13 mouse cellular contexts compared by ENCODE assay signal in genomic region chr7:98157636-98158332, GRCm38 (mm10). TPM values are rescaled to one million over a fixed set of nuclear protein-coding genes. Genes with fewer than 3 reads are reported as not detected.
A peak's percentile ranks its signal among the peaks of the same experiment; 100 is the strongest.
DNase-seq lines count a peak whose midpoint lies in the region; ATAC-seq and TF ChIP-seq lines count a peak whose summit lies in the region.
"Had no signal": no experiment of that assay in that cellular context is flagged by ENCODE, and none has a peak within 500 bp of the region (broad histone marks: within the 10 kb centered on the region; RNA-seq: fewer than 3 reads in every experiment).

No protein-coding gene starts in this region.

- intact Hi-C loops in left cerebral cortex, postnatal 14 days (cut with DNase I): loop anchor here (5.0 to 10.0 kb wide), 2 partner anchors 185 to 277 kb away; no protein-coding TSS in a partner anchor

- H3K4me1 ChIP-seq in heart, embryonic 10.5 days: peaks cover 83% of the 10 kb centered on the region
- H3K4me1 ChIP-seq in lung, embryonic 14.5 days (ENCODE audit: insufficient read depth): peaks cover 38% of the 10 kb centered on the region
- peaks cover 35% of the 10 kb centered on the region for H3K4me1 ChIP-seq in liver, postnatal 0 days (ENCODE audit: insufficient read depth)

- TF ChIP-seq EP300 in liver, postnatal 0 days (IDR thresholded peaks at IDR 0.05; ENCODE audit: low read depth): no peak

- no peaks in the 10 kb centered on the region for H3K27me3 ChIP-seq in heart, embryonic 10.5 days (ENCODE audit: insufficient read depth, poor library complexity, severe bottlenecking)
- no peaks in the 10 kb centered on the region for H3K27me3 ChIP-seq in lung, embryonic 14.5 days (ENCODE audit: insufficient read depth, low read length)
- H3K27me3 ChIP-seq in liver, postnatal 0 days (ENCODE audit: insufficient read depth, low read length): no peaks in the 10 kb centered on the region
- H3K27me3 ChIP-seq: midbrain, embryonic 12.5 days had no signal

- ATAC-seq in lung, embryonic 14.5 days (ENCODE audit: insufficient read depth): no peak
- no peak for ATAC-seq in liver, postnatal 0 days

- TF ChIP-seq CTCF in lung, embryonic 14.5 days (IDR thresholded peaks at IDR 0.05; ENCODE audit: low read depth): no peak
- no peak for TF ChIP-seq CTCF in liver, postnatal 0 days (IDR thresholded peaks at IDR 0.05; ENCODE audit: low read depth)

- peak overlapping the region; percentile 38; the same call in 1 of the 2 replicates for H3K27ac ChIP-seq in heart, embryonic 10.5 days
- H3K27ac ChIP-seq in lung, embryonic 14.5 days (ENCODE audit: low read depth): peak overlapping the region; percentile 16; the same call in 1 of the 2 replicates
- H3K27ac ChIP-seq in liver, postnatal 0 days (ENCODE audit: low read depth): no peak overlapping the region; the same call in 1 of the 2 replicates
- H3K27ac ChIP-seq: midbrain, embryonic 12.5 days had no signal

- H3K4me2 ChIP-seq in lung, embryonic 14.5 days: peak overlapping the region; percentile 23; the same call in 1 of the 2 replicates
- peak overlapping the region; percentile 38 for H3K4me2 ChIP-seq in liver, postnatal 0 days (ENCODE audit: low read depth, low read length)
- H3K4me2 ChIP-seq: heart, embryonic 11.5 days; midbrain, embryonic 12.5 days had no signal

- WGBS in heart, embryonic 10.5 days: 46% methylated on average over 5 of the region's 5 CpGs
- WGBS in lung, embryonic 14.5 days: 55% methylated on average over 5 of the region's 5 CpGs
- WGBS in liver, postnatal 0 days (ENCODE audit: insufficient replicate concordance): 50% methylated on average over 5 of the region's 5 CpGs

- H3K9me3 ChIP-seq in heart, embryonic 10.5 days: no peaks in the 10 kb centered on the region
- H3K9me3 ChIP-seq in lung, embryonic 14.5 days (ENCODE audit: low read depth, low read length): no peaks in the 10 kb centered on the region
- no peaks in the 10 kb centered on the region for H3K9me3 ChIP-seq in liver, postnatal 0 days (ENCODE audit: low read length)
- H3K9me3 ChIP-seq: midbrain, embryonic 12.5 days had no signal

- H3K36me3 ChIP-seq in heart, embryonic 10.5 days: no peaks in the 10 kb centered on the region
- H3K36me3 ChIP-seq in lung, embryonic 14.5 days (ENCODE audit: insufficient read depth): no peaks in the 10 kb centered on the region
- H3K36me3 ChIP-seq in liver, postnatal 0 days (replicated peaks; ENCODE audit: insufficient read depth, low read length): no peaks in the 10 kb centered on the region
- H3K36me3 ChIP-seq: midbrain, embryonic 12.5 days had no signal

- H3K9ac ChIP-seq in lung, embryonic 14.5 days: no peak overlapping the region
- no peak overlapping the region for H3K9ac ChIP-seq in liver, postnatal 0 days (replicated peaks)
- H3K9ac ChIP-seq: midbrain, embryonic 12.5 days had no signal

- H3K4me3 ChIP-seq in heart, embryonic 10.5 days: no peak overlapping the region
- H3K4me3 ChIP-seq in lung, embryonic 14.5 days (ENCODE audit: low read depth, low read length): no peak overlapping the region
- H3K4me3 ChIP-seq in liver, postnatal 0 days (ENCODE audit: low read depth, low read length): peak overlapping the region; percentile 17
- H3K4me3 ChIP-seq: midbrain, embryonic 12.5 days had no signal

- DNase-seq in heart, embryonic 10.5 days (ENCODE audit: low spot score): no peak
- DNase-seq in heart, adult 9 months (ENCODE audit: low spot score in 2 of 2): no peak
- DNase-seq in lung, embryonic 14.5 days: no peak
- DNase-seq in lung, postnatal 14 days: no peak
- DNase-seq in R1 (ENCODE audit: low read depth, low spot score): peak; percentile 81
- no peak for DNase-seq in liver, postnatal 0 days
- DNase-seq in thymus, postnatal 25 days: no peak
- no peak for DNase-seq in left cerebral cortex, postnatal 14 days (ENCODE audit: low spot score in 2 of 2)
- DNase-seq: B cell, adult 2 months; cerebellum, adult 9-10 months; right cerebral cortex, postnatal 25 days had no signal

RNA-seq across cellular contexts. Expression of gene Omp, which starts 12.5 kb away (rescaled TPM):
- 0.33 TPM in 2 replicates for polyA plus RNA-seq in heart, embryonic 10.5 days (2016; fragmentation: Nextera tagmentation; extraction: Ambion mirVana)
- 0.33 TPM in 1 of 2 replicates, not detected in the other for polyA plus RNA-seq in lung, embryonic 14.5 days (2014; fragmentation: Nextera tagmentation; extraction: Ambion mirVana)
- 0.23 and 0.27 TPM in 2 replicates for polyA plus RNA-seq in liver, postnatal 0 days (2015; fragmentation: Nextera tagmentation; extraction: Ambion mirVana)
- total RNA-seq in left cerebral cortex, postnatal 14 days (2021): under 1 TPM; 0.66 to 0.79 TPM
- polyA plus RNA-seq: midbrain, embryonic 12.5 days had no signal

RNA-seq across cellular contexts. Expression of gene Capn5, which starts 20.3 kb away (rescaled TPM):
- 9.4 and 11.0 TPM in 2 replicates for polyA plus RNA-seq in heart, embryonic 10.5 days (2016; fragmentation: Nextera tagmentation; extraction: Ambion mirVana)
- 4.5 and 5.4 TPM in 2 replicates for polyA plus RNA-seq in lung, embryonic 14.5 days (2014; fragmentation: Nextera tagmentation; extraction: Ambion mirVana)
- 4.4 and 4.5 TPM in 2 replicates for polyA plus RNA-seq in liver, postnatal 0 days (2015; fragmentation: Nextera tagmentation; extraction: Ambion mirVana)
- 10 to 100 TPM; 37.3 to 41.4 TPM for total RNA-seq in left cerebral cortex, postnatal 14 days (2021)

RNA-seq across cellular contexts. Expression of gene Myo7a, which starts 38.5 kb away (rescaled TPM):
- 16.4 and 17.3 TPM in 2 replicates for polyA plus RNA-seq in heart, embryonic 10.5 days (2016; fragmentation: Nextera tagmentation; extraction: Ambion mirVana)
- 15.0 and 15.3 TPM in 2 replicates for polyA plus RNA-seq in lung, embryonic 14.5 days (2014; fragmentation: Nextera tagmentation; extraction: Ambion mirVana)
- polyA plus RNA-seq in liver, postnatal 0 days (2015; fragmentation: Nextera tagmentation; extraction: Ambion mirVana): 6.5 and 7.6 TPM in 2 replicates
- 10 to 100 TPM; 12.4 to 13.7 TPM for total RNA-seq in left cerebral cortex, postnatal 14 days (2021)

RNA-seq across cellular contexts. Expression of gene B3gnt6, which starts 41.5 kb away (rescaled TPM):
- polyA plus RNA-seq in heart, embryonic 10.5 days (2016; fragmentation: Nextera tagmentation; extraction: Ambion mirVana): 0.06 TPM in 1 of 2 replicates, not detected in the other
- polyA plus RNA-seq in lung, embryonic 14.5 days (2014; fragmentation: Nextera tagmentation; extraction: Ambion mirVana): not detected in 2 replicates
- polyA plus RNA-seq in liver, postnatal 0 days (2015; fragmentation: Nextera tagmentation; extraction: Ambion mirVana): 0.05 TPM in 2 replicates
- under 1 TPM in 1 of 2 experiments, not detected in 1; 0.19 TPM for total RNA-seq in left cerebral cortex, postnatal 14 days (2021)
- polyA plus RNA-seq: heart, embryonic 11.5 days; midbrain, embryonic 12.5 days had no signal
